Mouse (Mus musculus) hindbrain, embryonic 14.5 days (tissue): ENCODE results near the gene Abca4. TPM values are rescaled to one million over a fixed set of nuclear protein-coding genes. Genes with fewer than 3 reads are reported as not detected.

Experiments used
- ATAC-seq: fragments of 200-750 bp; cut with Nextera tagmentation; 2 replicates; pipeline ENCODE4 v1.8.0; 2017; ENCODE audit warnings: moderate number of reproducible peaks, mild to moderate bottlenecking, moderate TSS enrichment, moderate library complexity; ENCODE audit not compliant: low FRiP score
- DNase-seq: peaks from one replicate; pipeline ENCODE4 v3.0.0-alpha.2; 2015; ENCODE audit warnings: low spot score
- H3K27ac ChIP-seq: fragments of 300-500 bp; sonication (generic); 2 replicates; pipeline ENCODE4 v1.5.1; 2014; ENCODE audit warnings: mild to moderate bottlenecking, moderate library complexity
- H3K27me3 ChIP-seq: fragments of 300-500 bp; sonication (generic); 2 replicates; pipeline ENCODE4 v1.6.1; 2014; ENCODE audit warnings: mild to moderate bottlenecking, low read length, mixed read lengths; ENCODE audit not compliant: control insufficient read depth, insufficient read depth
- H3K36me3 ChIP-seq: fragments of 300-500 bp; sonication (generic); replicated peaks from 2 replicates; pipeline ENCODE4 v1.6.1; 2014; ENCODE audit not compliant: control insufficient read depth, insufficient read depth
- H3K4me1 ChIP-seq: fragments of 300-500 bp; sonication (generic); replicated peaks from 2 replicates; pipeline ENCODE4 v1.6.1; 2014; ENCODE audit warnings: antibody characterized with exemption, low read length, mixed read lengths; ENCODE audit not compliant: control insufficient read depth, insufficient read depth
- H3K4me2 ChIP-seq: fragments of 300-500 bp; sonication (generic); replicated peaks from 2 replicates; pipeline ENCODE4 v1.6.1; 2014; ENCODE audit warnings: mild to moderate bottlenecking, moderate library complexity
- H3K4me3 ChIP-seq: fragments of 300-500 bp; sonication (generic); replicated peaks from 2 replicates; pipeline ENCODE4 v1.5.1; 2014; ENCODE audit warnings: mild to moderate bottlenecking, low read length
- H3K9ac ChIP-seq: fragments of 300-500 bp; sonication (generic); 2 replicates; pipeline ENCODE4 v1.6.1; 2014
- H3K9me3 ChIP-seq: fragments of 300-500 bp; sonication (generic); 2 replicates; pipeline ENCODE4 v1.6.1; 2016; ENCODE audit warnings: low read length; ENCODE audit not compliant: control insufficient read depth
- WGBS: fragments of 180-500 bp; shearing (Covaris S2); extraction: QIAGEN DNeasy Blood & Tissue Kit; methylation state at CpG from one replicate; pipeline ENCODE4 v1.1.7; 2014; 5-methylcytosine and 5-hydroxymethylcytosine counted together
- polyA plus RNA-seq: library from polyadenylated mRNA; unstranded; fragments of >200 nt; fragmentation: Nextera tagmentation; extraction: Ambion mirVana; gene quantifications from 2 replicates; pipeline ENCODE4 v1.2.1, GENCODE M21; 2014

Abca4 gene
- polyA plus RNA-seq, 1 experiment from 2014 or later, result 5.1 TPM

DNA sequence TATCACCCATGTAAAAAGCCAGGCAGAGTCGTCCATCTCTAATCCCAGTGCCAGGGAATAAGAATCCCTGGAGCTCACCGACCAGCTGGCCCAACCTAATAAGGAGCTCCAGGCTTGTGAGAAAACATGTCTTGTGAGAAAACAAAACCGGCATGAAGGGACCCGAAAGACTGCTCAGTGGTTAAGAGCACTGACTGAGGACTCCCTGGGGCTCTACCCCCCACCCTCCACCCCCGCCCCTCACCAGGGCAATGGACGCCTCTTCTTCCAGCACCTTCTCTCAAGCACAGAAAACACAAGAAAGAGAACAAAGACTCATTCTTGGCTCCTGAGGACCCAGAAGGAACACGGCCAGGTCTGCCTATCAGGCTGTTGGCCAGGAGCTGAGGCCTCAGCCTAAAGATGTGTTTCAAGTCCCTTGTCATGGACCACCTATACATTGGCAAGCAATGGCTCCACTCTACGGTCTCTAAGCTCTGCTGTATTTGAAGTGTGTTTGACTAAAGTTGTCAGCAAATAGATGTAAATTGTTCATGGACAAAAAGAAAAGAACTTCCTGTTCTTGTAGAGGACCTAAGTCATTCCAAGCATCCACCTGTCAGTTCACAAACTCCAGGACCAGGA is 23.1 kb upstream of the Abca4 start:
- Histone ChIP-seq H3K9ac (no peak overlapping the region), H3K27ac (no peak overlapping the region), H3K36me3 (no peaks in the 10 kb centered on the region), H3K4me1 (no peaks in the 10 kb centered on the region), H3K4me3 (no peak overlapping the region), H3K4me2 (no peak overlapping the region), H3K9me3 (no peaks in the 10 kb centered on the region), H3K27me3 (no peaks in the 10 kb centered on the region)
- DNase-seq (no peak), ATAC-seq (no peak)
- WGBS, result 89% methylated on average over 8 of the region's 8 CpGs

DNA sequence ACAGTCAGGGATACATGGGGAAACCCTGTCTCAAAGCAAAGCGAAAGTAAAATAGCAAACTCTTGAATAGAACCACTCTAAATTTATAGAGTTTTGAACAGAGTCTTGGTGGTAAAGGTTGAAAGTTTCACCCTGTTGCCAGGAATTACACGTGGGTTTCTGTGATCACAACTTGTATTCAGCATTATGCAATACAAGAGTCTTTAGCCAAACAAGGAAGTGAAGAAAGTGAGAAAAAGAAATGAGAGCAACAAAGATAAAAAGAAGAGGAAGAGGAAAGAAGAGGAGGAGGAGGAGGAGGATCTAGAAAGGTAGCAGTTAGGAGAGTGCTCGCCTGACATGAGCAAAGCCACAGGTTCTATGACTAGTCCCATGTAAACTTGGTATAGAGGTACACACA is 21.9 kb upstream of the Abca4 start:
- WGBS, result 87% methylated on average over 3 of the region's 3 CpGs
- Histone ChIP-seq H3K4me2 (no peak overlapping the region), H3K36me3 (no peaks in the 10 kb centered on the region), H3K27me3 (no peaks in the 10 kb centered on the region), H3K9ac (no peak overlapping the region), H3K9me3 (no peaks in the 10 kb centered on the region), H3K4me1 (no peaks in the 10 kb centered on the region), H3K27ac (no peak overlapping the region), H3K4me3 (no peak overlapping the region)
- no peak for ATAC-seq
- no peak for DNase-seq

DNA sequence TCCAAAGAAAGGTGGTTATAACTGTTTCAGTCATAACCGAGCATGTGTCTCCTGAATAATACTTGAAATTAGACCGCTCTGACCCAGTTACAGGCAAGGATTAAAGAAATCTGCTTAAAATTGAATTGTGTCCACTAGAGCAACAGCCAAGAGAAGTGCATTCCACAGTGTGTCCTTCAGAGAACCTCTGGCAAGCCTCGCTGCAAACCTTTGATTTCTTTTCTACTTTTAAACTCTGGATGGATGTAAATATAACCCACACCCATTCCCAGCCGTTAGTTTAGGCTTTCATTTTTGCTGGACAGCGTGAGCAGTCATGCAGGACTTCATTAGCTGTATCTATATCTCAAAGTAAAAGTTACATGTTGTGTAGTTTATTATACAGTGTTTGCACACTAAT is 17.6 kb upstream of the Abca4 start:
- Histone ChIP-seq H3K36me3 (no peaks in the 10 kb centered on the region), H3K4me1 (no peaks in the 10 kb centered on the region), H3K9me3 (no peaks in the 10 kb centered on the region), H3K9ac (no peak overlapping the region), H3K27ac (no peak overlapping the region), H3K4me3 (no peak overlapping the region), H3K4me2 (no peak overlapping the region), H3K27me3 (no peaks in the 10 kb centered on the region)
- ATAC-seq (no peak), DNase-seq (no peak)
- WGBS, result 82% methylated on average over 5 of the region's 5 CpGs

DNA sequence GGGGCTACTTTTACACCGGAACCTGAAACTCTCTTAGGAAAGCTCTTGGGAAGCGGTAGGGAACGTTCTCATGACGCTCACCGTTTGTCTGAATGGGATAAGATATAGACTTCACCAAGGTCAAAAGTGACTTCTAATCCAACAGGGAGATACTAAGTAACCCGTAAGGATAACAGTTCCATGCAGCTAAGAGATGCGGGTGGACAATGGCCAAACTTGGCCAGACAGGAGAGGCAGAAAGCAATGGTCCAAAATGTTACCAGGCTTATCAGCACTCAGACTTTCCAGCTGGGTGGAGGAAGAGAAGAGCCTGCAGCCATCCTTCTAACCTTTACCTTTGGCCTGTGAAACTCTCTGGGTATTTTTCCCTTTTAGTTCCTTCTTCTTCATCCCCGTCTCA is 16.5 kb upstream of the Abca4 start:
- Histone ChIP-seq H3K9me3 (no peaks in the 10 kb centered on the region), H3K27ac (no peak overlapping the region), H3K4me2 (no peak overlapping the region), H3K4me1 (no peaks in the 10 kb centered on the region), H3K9ac (no peak overlapping the region), H3K27me3 (no peaks in the 10 kb centered on the region), H3K36me3 (no peaks in the 10 kb centered on the region), H3K4me3 (no peak overlapping the region)
- no peak for DNase-seq
- no peak for ATAC-seq
- 93% methylated on average over 8 of the region's 8 CpGs for WGBS

DNA sequence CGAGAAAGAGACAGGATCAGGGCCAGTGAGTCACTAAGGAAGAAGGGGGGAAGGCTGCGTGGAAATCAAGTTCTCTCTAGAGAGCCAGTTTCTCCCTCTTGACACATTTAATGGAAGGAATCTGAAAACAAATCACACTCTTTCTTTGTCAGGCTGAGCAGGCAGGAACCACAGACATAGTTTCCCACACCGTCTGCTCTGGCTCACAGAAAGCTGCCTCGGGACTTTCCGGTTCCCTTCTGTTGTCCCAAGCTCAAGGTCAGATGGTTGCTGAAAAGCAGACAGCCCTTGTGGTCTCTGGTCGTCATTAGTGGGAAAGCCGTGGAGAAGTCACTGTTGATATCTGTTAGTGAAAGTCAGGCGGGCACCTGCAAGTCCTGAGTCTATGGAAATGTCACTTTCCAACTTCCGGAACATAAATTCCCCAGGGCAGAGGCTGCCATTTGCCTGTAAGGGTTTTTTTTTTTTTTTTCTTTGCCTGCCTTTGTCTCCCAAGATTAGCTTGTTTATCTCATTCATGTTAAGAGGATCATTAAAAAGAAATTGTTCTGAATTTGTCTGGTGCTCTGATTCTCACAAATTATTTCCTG is 10.9 kb upstream of the Abca4 start:
- Histone ChIP-seq H3K4me2 (no peak overlapping the region), H3K4me1 (no peaks in the 10 kb centered on the region), H3K9me3 (no peaks in the 10 kb centered on the region), H3K36me3 (no peaks in the 10 kb centered on the region), H3K27me3 (no peaks in the 10 kb centered on the region), H3K9ac (no peak overlapping the region), H3K4me3 (no peak overlapping the region), H3K27ac (no peak overlapping the region)
- WGBS, result 56% methylated on average over 9 of the region's 9 CpGs
- ATAC-seq (no peak), DNase-seq (no peak)

DNA sequence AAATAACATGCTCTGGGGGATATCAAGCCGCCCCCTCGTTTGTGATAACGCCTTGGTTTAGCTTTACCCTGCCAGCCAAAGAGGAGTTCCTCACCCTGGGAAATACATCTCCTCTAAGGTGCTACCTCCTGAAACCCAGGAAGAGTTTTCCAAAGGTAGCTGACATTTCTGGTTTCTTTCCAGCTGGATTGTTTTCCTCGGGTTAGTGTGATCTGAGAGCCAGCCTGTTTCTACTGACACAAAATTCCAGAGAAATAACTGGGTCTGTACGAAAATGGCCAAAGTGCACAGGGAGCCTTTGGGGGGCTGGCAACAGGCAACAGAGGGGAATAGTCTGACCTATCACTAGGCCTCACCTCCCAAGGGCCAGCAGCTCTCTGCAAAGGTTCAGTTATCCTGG is 10.0 kb upstream of the Abca4 start:
- H3K27ac ChIP-seq, result no peak overlapping the region
- H3K9me3 ChIP-seq, result no peaks in the 10 kb centered on the region
- no peaks in the 10 kb centered on the region for H3K27me3 ChIP-seq
- H3K36me3 ChIP-seq, result no peaks in the 10 kb centered on the region
- no peak for ATAC-seq
- H3K4me3 ChIP-seq, result no peak overlapping the region
- no peak for DNase-seq
- H3K4me2 ChIP-seq, result no peak overlapping the region
- no peaks in the 10 kb centered on the region for H3K4me1 ChIP-seq
- WGBS, result 91% methylated on average over 5 of the region's 5 CpGs
- H3K9ac ChIP-seq, result no peak overlapping the region

DNA sequence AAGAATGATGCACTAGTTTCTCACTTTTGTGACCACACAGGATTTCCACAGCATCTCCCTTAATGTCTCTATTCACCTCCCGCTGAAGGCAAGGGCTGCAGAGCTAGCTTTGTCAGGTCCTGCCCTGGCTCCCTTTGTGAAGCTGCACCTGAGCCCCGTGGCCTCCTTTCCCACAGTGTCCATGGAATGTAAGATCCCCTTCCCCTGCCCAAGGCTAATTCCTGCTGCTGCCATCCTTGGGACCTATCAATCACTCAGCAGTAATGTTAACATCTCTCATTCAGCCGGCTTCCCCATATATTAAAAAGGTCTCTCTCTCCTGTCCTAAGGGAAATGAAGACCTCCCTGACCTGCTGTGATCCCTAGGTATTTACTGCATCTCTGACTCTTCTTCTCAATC is 9.2 kb upstream of the Abca4 start:
- Histone ChIP-seq H3K4me2 (no peak overlapping the region), H3K9me3 (no peaks in the 10 kb centered on the region), H3K4me1 (no peaks in the 10 kb centered on the region), H3K9ac (no peak overlapping the region), H3K36me3 (no peaks in the 10 kb centered on the region), H3K4me3 (no peak overlapping the region), H3K27ac (no peak overlapping the region), H3K27me3 (0 out of 2 replicates have a peak, but pooled peaks cover 3% of the 10 kb centered on the region)
- 28% methylated on average over 3 of the region's 3 CpGs for WGBS
- ATAC-seq (no peak), DNase-seq (no peak)

DNA sequence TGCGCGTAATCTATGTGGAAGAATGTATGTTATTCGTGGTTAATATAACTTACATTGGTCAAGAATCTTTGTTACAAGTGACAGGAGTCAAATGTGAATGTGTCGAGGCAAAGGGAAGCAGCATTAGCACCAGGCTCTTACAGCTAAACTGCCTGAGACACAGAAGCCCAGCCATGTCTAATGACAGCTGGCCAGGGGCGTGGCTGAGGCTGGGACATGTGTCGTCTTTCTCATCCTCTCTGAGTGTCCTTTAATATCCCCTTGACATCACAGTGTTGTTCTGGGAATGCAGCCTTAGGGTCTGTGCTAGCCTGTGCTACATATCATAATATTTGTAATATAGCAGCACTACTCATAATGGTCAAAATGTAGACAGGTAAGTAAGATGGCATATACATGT is 3.7 kb upstream of the Abca4 start:
- Histone ChIP-seq H3K9ac (no peak overlapping the region), H3K4me1 (peaks cover 11% of the 10 kb centered on the region), H3K9me3 (no peaks in the 10 kb centered on the region), H3K36me3 (no peaks in the 10 kb centered on the region), H3K27me3 (peaks cover 51% of the 10 kb centered on the region), H3K4me2 (no peak overlapping the region), H3K4me3 (no peak overlapping the region), H3K27ac (no peak overlapping the region)
- DNase-seq (no peak), ATAC-seq (no peak)
- WGBS, result 72% methylated on average over 6 of the region's 6 CpGs

DNA sequence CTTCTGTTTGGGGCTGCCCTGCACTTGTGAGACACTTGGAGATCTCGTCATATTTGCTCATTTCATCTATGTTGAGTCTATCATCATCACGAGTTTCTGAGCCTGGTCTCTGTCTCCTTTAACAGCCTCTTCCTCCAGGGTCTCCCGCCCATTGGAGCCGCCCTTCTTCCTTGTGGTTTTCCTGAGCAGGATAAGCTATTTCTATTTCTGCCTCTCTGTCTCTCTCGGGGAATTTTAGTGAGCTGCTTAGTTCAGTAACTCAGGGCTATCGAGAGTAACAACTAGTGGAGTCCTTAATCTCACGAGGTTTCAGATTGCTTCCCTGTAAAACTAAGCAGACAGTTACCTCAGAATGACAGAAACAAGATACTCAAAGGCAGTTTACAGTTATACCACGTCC is 1.1 kb upstream of the Abca4 start:
- peak overlapping the region; percentile 40 for H3K4me2 ChIP-seq

DNA sequence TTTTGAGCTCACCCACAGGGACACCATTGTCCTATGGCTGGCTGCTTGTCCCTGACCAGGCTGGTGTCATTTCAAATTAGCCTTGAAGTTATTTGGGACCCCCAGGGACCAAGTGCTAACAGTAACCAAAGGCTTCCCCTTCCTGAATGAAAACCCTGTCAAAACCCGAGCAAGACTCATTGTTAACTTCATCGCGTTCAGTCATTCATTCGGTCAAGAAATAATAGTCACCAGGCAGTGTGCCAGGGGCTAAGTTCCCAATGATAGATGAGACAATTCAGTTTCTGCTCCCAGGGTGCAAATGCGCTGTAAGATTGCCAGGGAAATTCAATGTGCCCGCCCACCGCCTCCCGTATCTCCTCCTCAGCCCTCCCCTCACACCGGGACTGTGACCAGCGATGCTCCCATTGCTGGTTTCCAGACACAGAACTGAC is 2.0 kb downstream of the Abca4 start:
- no peaks in the 10 kb centered on the region for H3K36me3 ChIP-seq
- peaks cover 48% of the 10 kb centered on the region for H3K27me3 ChIP-seq

More for the DNA sequence above, 1.1 kb upstream of the Abca4 start:
- H3K27me3 ChIP-seq, result peaks cover 56% of the 10 kb centered on the region
- ATAC-seq, result no peak
- H3K9me3 ChIP-seq, result no peaks in the 10 kb centered on the region
- H3K4me1 ChIP-seq, result peaks cover 33% of the 10 kb centered on the region
- H3K27ac ChIP-seq, result no peak overlapping the region
- H3K36me3 ChIP-seq, result no peaks in the 10 kb centered on the region
- DNase-seq, result no peak
- H3K4me3 ChIP-seq, result no peak overlapping the region
- no peak overlapping the region for H3K9ac ChIP-seq
- 31% methylated on average over 8 of the region's 8 CpGs for WGBS

More for the DNA sequence above, 2.0 kb downstream of the Abca4 start:
- 3% methylated on average over 10 of the region's 10 CpGs for WGBS
- ATAC-seq (peak; percentile 70), DNase-seq (peak; percentile 81)
- Histone ChIP-seq H3K9me3 (no peaks in the 10 kb centered on the region), H3K4me1 (peaks cover 41% of the 10 kb centered on the region), H3K9ac (no peak overlapping the region), H3K4me3 (no peak overlapping the region), H3K27ac (no peak overlapping the region), H3K4me2 (peak overlapping the region; percentile 19)
